Mouse (Mus musculus): ENCODE data around the gene Egr4. TPM values are rescaled to one million over a fixed set of nuclear protein-coding genes. Genes with fewer than 3 reads are reported as not detected.

Egr4 gene
- polyA plus RNA-seq, 1 experiment, result not detected

DNA sequence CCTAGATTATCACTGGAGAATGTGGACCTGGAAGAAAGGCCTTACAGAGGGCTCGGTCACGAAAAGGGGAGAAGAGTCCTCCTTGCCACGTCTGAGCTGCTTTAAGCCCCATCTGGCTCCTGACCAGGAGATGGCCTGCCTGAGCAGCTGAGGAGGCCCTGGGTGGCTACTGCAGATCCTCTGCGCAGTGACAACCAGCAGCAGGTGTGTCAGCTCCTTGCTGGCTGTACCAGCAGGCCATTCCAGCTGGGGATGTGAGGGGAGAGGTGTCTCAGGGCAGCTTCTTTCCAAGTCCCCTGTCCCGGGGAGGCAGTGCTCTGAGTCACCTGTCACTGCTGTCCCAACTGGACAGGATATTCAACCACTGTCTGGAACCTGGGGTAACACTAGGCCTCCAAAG, 40.8 kb downstream of the Egr4 start:
- Histone ChIP-seq H3K4me2 (ENCODE audit: low read depth) (no peak overlapping the region), H3K79me2 (ENCODE audit: control insufficient read depth, insufficient read depth) (no peaks in the 10 kb centered on the region), H3K4me3 (no peak overlapping the region), H3K36me3 (ENCODE audit: control insufficient read depth, insufficient read depth) (peaks cover 15% of the 10 kb centered on the region), H3K27me3 (ENCODE audit: control insufficient read depth, insufficient read depth, insufficient read length) (peaks cover 1% of the 10 kb centered on the region), H3ac (ENCODE audit: control insufficient read depth, insufficient read length) (no peak overlapping the region)
- TF ChIP-seq CEBPB (IDR thresholded peaks at IDR 0.05; ENCODE audit: insufficient read depth, poor library complexity, severe bottlenecking) (no peak), MYOD1 (IDR thresholded peaks at IDR 0.05; ENCODE audit: control insufficient read depth in 1 of 3, insufficient read length in 2 of 3, low read depth in 2 of 3) (peak in 2 of 3 experiments; percentile 66 to 72), REST (IDR thresholded peaks at IDR 0.05; ENCODE audit: insufficient read depth, insufficient read length) (no peak), POLR2AphosphoS2 (IDR thresholded peaks at IDR 0.05; ENCODE audit: insufficient read length, low read depth) (no peak), POLR2A (IDR thresholded peaks at IDR 0.05; ENCODE audit: insufficient read length, low read depth) (no peak)

GRCm38 (mm10) chr6:85471962-85472361, 41.4 kb downstream of the Egr4 start:
- H3K4me3 ChIP-seq, result no peak overlapping the region
- H3ac ChIP-seq (ENCODE audit: control insufficient read depth, insufficient read length), result no peak overlapping the region
- H3K27me3 ChIP-seq (ENCODE audit: control insufficient read depth, insufficient read depth, insufficient read length), result no peaks in the 10 kb centered on the region
- no peaks in the 10 kb centered on the region for H3K79me2 ChIP-seq (ENCODE audit: control insufficient read depth, insufficient read depth)
- no peak overlapping the region for H3K4me2 ChIP-seq (ENCODE audit: low read depth)
- TF ChIP-seq MYOD1 (IDR thresholded peaks at IDR 0.05; ENCODE audit: control insufficient read depth in 1 of 3, insufficient read length in 2 of 3, low read depth in 2 of 3) (no peak), E2F4 (IDR thresholded peaks at IDR 0.05; ENCODE audit: insufficient read depth) (no peak), REST (IDR thresholded peaks at IDR 0.05; ENCODE audit: insufficient read depth, insufficient read length) (no peak), SRF (IDR thresholded peaks at IDR 0.05; ENCODE audit: control insufficient read depth, insufficient read length, low read depth) (no peak), POLR2AphosphoS2 (IDR thresholded peaks at IDR 0.05; ENCODE audit: insufficient read length, low read depth) (no peak), USF1 (IDR thresholded peaks at IDR 0.05; ENCODE audit: low read depth) (no peak), POLR2A (IDR thresholded peaks at IDR 0.05; ENCODE audit: insufficient read length, low read depth) (no peak), TCF3 (IDR thresholded peaks at IDR 0.05; ENCODE audit: insufficient read length, low read depth) (no peak)
- peaks cover 19% of the 10 kb centered on the region for H3K36me3 ChIP-seq (ENCODE audit: control insufficient read depth, insufficient read depth)

- TF ChIP-seq POLR2AphosphoS2 (IDR thresholded peaks at IDR 0.05; ENCODE audit: insufficient read length, low read depth) (peak; percentile 81), REST (IDR thresholded peaks at IDR 0.05; ENCODE audit: insufficient read depth, insufficient read length) (no peak)
- H3K36me3 ChIP-seq (ENCODE audit: control insufficient read depth, insufficient read depth), result peaks cover 40% of the 10 kb centered on the region
- no peaks in the 10 kb centered on the region for H3K27me3 ChIP-seq (ENCODE audit: control insufficient read depth, insufficient read depth, insufficient read length)
- H3K4me3 ChIP-seq, result no peak overlapping the region
- no peak overlapping the region for H3K4me2 ChIP-seq (ENCODE audit: low read depth)
- H3K79me2 ChIP-seq (ENCODE audit: control insufficient read depth, insufficient read depth), result no peaks in the 10 kb centered on the region
- H3ac ChIP-seq (ENCODE audit: control insufficient read depth, insufficient read length), result no peak overlapping the region
Observed at GRCm38 (mm10) chr6:85469660-85470430, 43.5 kb downstream of the Egr4 start.

GRCm38 (mm10) chr6:85465381-85465780, 48.0 kb downstream of the Egr4 start:
- no peaks in the 10 kb centered on the region for H3K79me2 ChIP-seq (ENCODE audit: control insufficient read depth, insufficient read depth)
- H3ac ChIP-seq (ENCODE audit: control insufficient read depth, insufficient read length), result no peak overlapping the region
- H3K27me3 ChIP-seq (ENCODE audit: control insufficient read depth, insufficient read depth, insufficient read length), result no peaks in the 10 kb centered on the region
- H3K4me3 ChIP-seq, result no peak overlapping the region
- no peak overlapping the region for H3K4me2 ChIP-seq (ENCODE audit: low read depth)
- no peak for TF ChIP-seq POLR2A (IDR thresholded peaks at IDR 0.05; ENCODE audit: insufficient read length, low read depth)
- TF ChIP-seq CEBPB (IDR thresholded peaks at IDR 0.05; ENCODE audit: insufficient read depth, poor library complexity, severe bottlenecking), result no peak
- TF ChIP-seq USF1 (IDR thresholded peaks at IDR 0.05; ENCODE audit: low read depth), result no peak
- TF ChIP-seq E2F4 (IDR thresholded peaks at IDR 0.05; ENCODE audit: insufficient read depth), result no peak
- no peak for TF ChIP-seq SRF (IDR thresholded peaks at IDR 0.05; ENCODE audit: control insufficient read depth, insufficient read length, low read depth)
- no peak for TF ChIP-seq TCF3 (IDR thresholded peaks at IDR 0.05; ENCODE audit: insufficient read length, low read depth)
- TF ChIP-seq TCF12 (IDR thresholded peaks at IDR 0.05; ENCODE audit: insufficient read depth, poor library complexity, severe bottlenecking), result no peak
- no peak for TF ChIP-seq REST (IDR thresholded peaks at IDR 0.05; ENCODE audit: insufficient read depth, insufficient read length)
- H3K36me3 ChIP-seq (ENCODE audit: control insufficient read depth, insufficient read depth), result peaks cover 83% of the 10 kb centered on the region

Other genes starting within 250 kb of the Egr4 start
- gene Sfxn5, start 180.2 kb downstream of the Egr4 start, polyA plus RNA-seq (2012; fragmentation: generic; extraction: Trizol), result 2.0 TPM
- 24.8 TPM for gene Rab11fip5, start 139.0 kb downstream of the Egr4 start, polyA plus RNA-seq (2012; fragmentation: generic; extraction: Trizol)
- gene Noto, start 89.7 kb downstream of the Egr4 start, polyA plus RNA-seq (2012; fragmentation: generic; extraction: Trizol), result not detected
- 34.6 TPM for gene Smyd5, start 81.6 kb downstream of the Egr4 start, polyA plus RNA-seq (2012; fragmentation: generic; extraction: Trizol)
- 334 TPM for gene Cct7, start 62.1 kb downstream of the Egr4 start, polyA plus RNA-seq (2012; fragmentation: generic; extraction: Trizol)
- gene Pradc1, start 61.6 kb downstream of the Egr4 start, polyA plus RNA-seq (2012; fragmentation: generic; extraction: Trizol), result 17.6 TPM
- not detected for gene Fbxo41, start 10.6 kb downstream of the Egr4 start, polyA plus RNA-seq (2012; fragmentation: generic; extraction: Trizol)
- gene Alms1, start 73.9 kb upstream of the Egr4 start, polyA plus RNA-seq (2012; fragmentation: generic; extraction: Trizol), result 0.62 TPM
- gene Nat8f7, start 199.6 kb upstream of the Egr4 start, polyA plus RNA-seq (2012; fragmentation: generic; extraction: Trizol), result not detected

All from myocyte (in vitro differentiated cells).